Mouse (Mus musculus) hindbrain, embryonic 11.5 days (tissue): Measurements from ENCODE around the gene Dgki. TPM values are rescaled to one million over a fixed set of nuclear protein-coding genes. Genes with fewer than 3 reads are reported as not detected.

Experiments
- ATAC-seq: fragments of 200-750 bp; cut with Nextera tagmentation; 2 replicates; pipeline ENCODE4 v1.8.0; 2017; ENCODE audit warnings: mild to moderate bottlenecking, moderate TSS enrichment, moderate library complexity; ENCODE audit not compliant: low FRiP score
- DNase-seq: peaks from one replicate; pipeline ENCODE4 v3.0.0-alpha.2; 2015; ENCODE audit warnings: low spot score
- H3K27ac ChIP-seq: fragments of 300-500 bp; sonication (generic); 2 replicates; pipeline ENCODE4 v1.5.1; 2014; ENCODE audit warnings: mild to moderate bottlenecking, low read depth, low read length
- H3K27me3 ChIP-seq: fragments of 300-500 bp; sonication (generic); 2 replicates; pipeline ENCODE4 v1.6.1; 2014; ENCODE audit warnings: mild to moderate bottlenecking, low read length, moderate library complexity, mixed read lengths; ENCODE audit not compliant: control insufficient read depth, insufficient read depth
- H3K36me3 ChIP-seq: fragments of 300-500 bp; sonication (generic); 2 replicates; pipeline ENCODE4 v1.6.1; 2014; ENCODE audit warnings: mild to moderate bottlenecking, low read length, moderate library complexity, mixed read lengths; ENCODE audit not compliant: control insufficient read depth, insufficient read depth
- H3K4me1 ChIP-seq: fragments of 300-500 bp; sonication (generic); replicated peaks from 2 replicates; pipeline ENCODE4 v1.6.1; 2014; ENCODE audit warnings: low read length, mixed read lengths; ENCODE audit not compliant: control insufficient read depth, insufficient read depth
- H3K4me2 ChIP-seq: fragments of 300-500 bp; sonication (generic); replicated peaks from 2 replicates; pipeline ENCODE4 v1.6.1; 2014; ENCODE audit warnings: mild to moderate bottlenecking, low read depth, low read length
- H3K4me3 ChIP-seq: fragments of 300-500 bp; sonication (generic); 2 replicates; pipeline ENCODE4 v1.5.1; 2014; ENCODE audit warnings: low read depth, low read length
- H3K9ac ChIP-seq: fragments of 300-500 bp; sonication (generic); 2 replicates; pipeline ENCODE4 v1.6.1; 2014; ENCODE audit warnings: low read depth, low read length
- H3K9me3 ChIP-seq: fragments of 300-500 bp; sonication (generic); 2 replicates; pipeline ENCODE4 v1.6.1; 2016; ENCODE audit warnings: low read length; ENCODE audit not compliant: control insufficient read depth
- WGBS: fragments of 180-500 bp; shearing (Covaris S2); extraction: QIAGEN DNeasy Blood & Tissue Kit; methylation state at CpG from one replicate; pipeline ENCODE4 v1.1.7; 2014; 5-methylcytosine and 5-hydroxymethylcytosine counted together
- polyA plus RNA-seq: library from polyadenylated mRNA; unstranded; fragments of >200 nt; fragmentation: Nextera tagmentation; extraction: Ambion mirVana; gene quantifications from 2 replicates; pipeline ENCODE4 v1.2.1, GENCODE M21; 2014

The Dgki gene
- polyA plus RNA-seq, 1 experiment from 2014 or later: 2.6 TPM

GRCm38 (mm10) chr6:37212930-37213329 is 87.1 kb downstream of the Dgki start:
- no peaks in the 10 kb centered on the region for H3K9me3 ChIP-seq
- no peaks in the 10 kb centered on the region for H3K4me1 ChIP-seq
- ATAC-seq: no peak
- H3K9ac ChIP-seq: no peak overlapping the region
- no peak overlapping the region for H3K4me3 ChIP-seq
- 61% methylated on average over 4 of the region's 4 CpGs for WGBS
- H3K27ac ChIP-seq: no peak overlapping the region
- H3K36me3 ChIP-seq: no peaks in the 10 kb centered on the region
- H3K27me3 ChIP-seq: no peaks in the 10 kb centered on the region
- DNase-seq: no peak
- H3K4me2 ChIP-seq: no peak overlapping the region

GRCm38 (mm10) chr6:37211545-37212247 is 88.3 kb downstream of the Dgki start:
- peak; percentile 78 for ATAC-seq
- H3K4me3 ChIP-seq: no peak overlapping the region
- H3K27me3 ChIP-seq: no peaks in the 10 kb centered on the region
- 33% methylated on average over 9 of the region's 9 CpGs for WGBS
- no peak overlapping the region for H3K27ac ChIP-seq
- no peak overlapping the region for H3K4me2 ChIP-seq
- H3K9me3 ChIP-seq: no peaks in the 10 kb centered on the region
- DNase-seq: peak; percentile 25
- no peaks in the 10 kb centered on the region for H3K4me1 ChIP-seq
- no peaks in the 10 kb centered on the region for H3K36me3 ChIP-seq
- no peak overlapping the region for H3K9ac ChIP-seq

DNA sequence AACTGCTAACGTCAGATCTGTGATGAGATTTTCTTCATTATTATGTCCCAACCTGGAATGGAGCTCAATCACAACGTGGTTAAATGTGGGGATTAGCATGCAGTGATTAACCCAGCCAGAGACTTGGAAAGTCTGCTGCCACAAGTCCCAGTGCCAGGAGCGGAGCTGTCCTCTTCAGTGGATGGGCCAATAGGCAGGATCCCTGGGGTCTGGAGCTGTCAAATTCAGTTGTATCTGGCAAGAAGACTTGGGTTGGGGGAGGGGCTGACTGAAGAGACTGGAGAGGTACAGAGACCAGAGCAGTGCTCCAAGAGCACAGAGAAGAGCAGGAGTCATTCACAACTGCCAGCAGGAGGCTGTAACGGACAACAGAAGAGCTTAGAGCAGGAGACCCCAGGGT is 97.1 kb downstream of the Dgki start:
- WGBS: 69% methylated on average over 4 of the region's 4 CpGs
- no peak for DNase-seq
- Histone ChIP-seq H3K4me2 (no peak overlapping the region), H3K4me1 (no peaks in the 10 kb centered on the region), H3K4me3 (no peak overlapping the region), H3K27ac (no peak overlapping the region), H3K36me3 (no peaks in the 10 kb centered on the region), H3K27me3 (no peaks in the 10 kb centered on the region), H3K9me3 (no peaks in the 10 kb centered on the region), H3K9ac (no peak overlapping the region)
- no peak for ATAC-seq

GRCm38 (mm10) chr6:37200840-37201239 is 99.1 kb downstream of the Dgki start:
- no peaks in the 10 kb centered on the region for H3K27me3 ChIP-seq
- H3K4me2 ChIP-seq: no peak overlapping the region
- H3K9me3 ChIP-seq: no peaks in the 10 kb centered on the region
- no peak for ATAC-seq
- no peak for DNase-seq
- WGBS: 86% methylated on average over 5 of the region's 5 CpGs
- H3K27ac ChIP-seq: no peak overlapping the region
- no peaks in the 10 kb centered on the region for H3K4me1 ChIP-seq
- no peak overlapping the region for H3K9ac ChIP-seq
- H3K36me3 ChIP-seq: no peaks in the 10 kb centered on the region
- H3K4me3 ChIP-seq: no peak overlapping the region

DNA sequence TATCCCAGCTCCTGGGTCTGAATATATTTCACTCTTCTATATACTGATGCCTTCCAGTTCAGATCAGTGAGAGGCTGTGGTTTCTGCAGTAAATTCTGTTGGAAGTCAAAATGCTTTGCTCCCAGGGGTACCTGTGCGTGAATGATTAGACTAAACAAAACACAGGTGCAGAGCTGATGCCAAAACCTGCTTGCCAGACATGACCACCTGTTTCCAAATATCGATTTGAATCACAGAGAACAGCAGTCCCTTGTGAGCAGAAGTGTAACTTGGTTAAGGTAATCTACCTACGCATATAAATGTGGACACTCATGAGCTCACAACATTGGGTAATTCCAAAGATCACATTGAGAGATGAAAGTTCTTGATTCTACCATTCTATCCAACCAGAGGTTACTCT is 100.5 kb downstream of the Dgki start:
- no peaks in the 10 kb centered on the region for H3K9me3 ChIP-seq
- WGBS: 92% methylated on average over 3 of the region's 3 CpGs
- DNase-seq (no peak), ATAC-seq (no peak)
- H3K27ac ChIP-seq: no peak overlapping the region
- no peak overlapping the region for H3K9ac ChIP-seq
- H3K4me2 ChIP-seq: no peak overlapping the region
- no peaks in the 10 kb centered on the region for H3K36me3 ChIP-seq
- no peak overlapping the region for H3K4me3 ChIP-seq
- no peaks in the 10 kb centered on the region for H3K4me1 ChIP-seq
- no peaks in the 10 kb centered on the region for H3K27me3 ChIP-seq

- Histone ChIP-seq H3K4me2 (no peak overlapping the region), H3K4me1 (no peaks in the 10 kb centered on the region), H3K4me3 (no peak overlapping the region), H3K27me3 (no peaks in the 10 kb centered on the region), H3K36me3 (no peaks in the 10 kb centered on the region), H3K9ac (no peak overlapping the region), H3K27ac (no peak overlapping the region), H3K9me3 (no peaks in the 10 kb centered on the region)
- 69% methylated on average over 13 of the region's 13 CpGs for WGBS
- ATAC-seq (no peak), DNase-seq (no peak)
Measured at GRCm38 (mm10) chr6:37197745-37198144, 102.2 kb downstream of the Dgki start.

GRCm38 (mm10) chr6:37196870-37197269 is 103.1 kb downstream of the Dgki start:
- Histone ChIP-seq H3K27me3 (no peaks in the 10 kb centered on the region), H3K9me3 (no peaks in the 10 kb centered on the region), H3K4me1 (no peaks in the 10 kb centered on the region), H3K4me3 (no peak overlapping the region), H3K4me2 (no peak overlapping the region), H3K9ac (no peak overlapping the region), H3K36me3 (no peaks in the 10 kb centered on the region), H3K27ac (no peak overlapping the region)
- ATAC-seq: no peak
- 81% methylated on average over 5 of the region's 5 CpGs for WGBS
- no peak for DNase-seq

DNA sequence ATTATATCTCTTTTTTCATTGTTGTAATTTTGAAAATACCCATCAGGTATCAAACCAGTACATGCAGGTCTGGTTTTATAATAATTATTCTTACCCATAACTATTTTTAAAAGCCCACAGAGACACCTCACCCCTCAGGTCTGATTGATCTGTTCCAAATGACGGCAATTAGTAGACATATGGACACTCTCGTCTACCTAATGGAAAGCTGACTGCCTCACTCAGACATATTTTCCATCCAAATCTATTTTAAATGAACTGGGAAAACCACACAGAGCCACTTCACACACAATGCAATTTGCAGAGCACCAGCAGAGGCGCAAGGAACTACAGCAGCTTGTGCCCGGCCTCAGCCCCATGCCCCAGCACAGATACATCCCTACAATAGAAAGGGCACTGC is 104.2 kb downstream of the Dgki start:
- ATAC-seq (no peak), DNase-seq (no peak)
- no peaks in the 10 kb centered on the region for H3K9me3 ChIP-seq
- H3K9ac ChIP-seq: no peak overlapping the region
- H3K27me3 ChIP-seq: no peaks in the 10 kb centered on the region
- no peaks in the 10 kb centered on the region for H3K4me1 ChIP-seq
- H3K27ac ChIP-seq: no peak overlapping the region
- no peak overlapping the region for H3K4me2 ChIP-seq
- WGBS: 87% methylated on average over 4 of the region's 4 CpGs
- H3K36me3 ChIP-seq: no peaks in the 10 kb centered on the region
- no peak overlapping the region for H3K4me3 ChIP-seq

DNA sequence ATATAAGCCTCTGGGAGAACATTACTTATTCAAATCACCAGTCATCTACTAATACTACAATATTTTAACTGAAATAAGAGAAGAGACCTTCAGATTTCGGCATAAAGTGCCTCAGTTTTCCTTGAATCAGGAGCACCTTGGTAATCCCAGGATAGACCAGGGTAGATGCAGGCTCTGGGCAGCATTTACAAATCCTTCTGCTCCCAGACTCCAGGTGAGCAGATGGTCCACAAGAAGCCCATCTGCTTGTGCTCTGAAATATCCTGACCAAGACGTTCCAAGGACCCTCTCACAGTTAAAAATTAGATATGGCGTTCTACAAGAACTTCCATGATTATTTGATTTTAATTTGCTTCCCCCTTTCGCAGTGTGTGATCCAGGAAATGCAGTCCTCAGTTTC is 118.0 kb downstream of the Dgki start:
- Histone ChIP-seq H3K4me3 (no peak overlapping the region), H3K9me3 (no peaks in the 10 kb centered on the region), H3K9ac (no peak overlapping the region), H3K27ac (no peak overlapping the region), H3K36me3 (no peaks in the 10 kb centered on the region), H3K4me1 (no peaks in the 10 kb centered on the region), H3K27me3 (no peaks in the 10 kb centered on the region), H3K4me2 (no peak overlapping the region)
- WGBS: 84% methylated on average over 4 of the region's 4 CpGs
- no peak for ATAC-seq
- no peak for DNase-seq
